Mouse (Mus musculus) liver, adult 2 months (tissue): ENCODE data around the gene Blnk.

Experiments
- CTCF ChIP-seq: fragments of 200-500 bp; IDR thresholded peaks from 2 replicates; pipeline ENCODE4 v1.5.1; 2011; ENCODE audit warnings: low read depth, low read length, control low read depth
- POLR2A ChIP-seq: fragments of 200-500 bp; IDR thresholded peaks from 2 replicates; pipeline ENCODE4 v1.6.1; 2011; ENCODE audit warnings: low read length, control low read depth; ENCODE audit not compliant: insufficient read depth; ENCODE audit errors: extremely low read depth

GRCm38 (mm10) chr19:40993356-40993755 is 979 bp downstream of the Blnk start:
- TF ChIP-seq CTCF = no peak
- TF ChIP-seq POLR2A = no peak
